Mouse (Mus musculus) ovary, postnatal 10 days (tissue): ENCODE measurements around the gene Cuedc1.
"Not testable (repeated sequence)": the region's sequence is repeated elsewhere in the genome, so short reads cannot be mapped to it uniquely, and the experiment has no call there.

Experiments
- DNase-seq: peaks from one replicate; pipeline ENCODE4 v3.0.0; 2022; ENCODE audit warnings: low spot score

The Cuedc1 gene

DNA sequence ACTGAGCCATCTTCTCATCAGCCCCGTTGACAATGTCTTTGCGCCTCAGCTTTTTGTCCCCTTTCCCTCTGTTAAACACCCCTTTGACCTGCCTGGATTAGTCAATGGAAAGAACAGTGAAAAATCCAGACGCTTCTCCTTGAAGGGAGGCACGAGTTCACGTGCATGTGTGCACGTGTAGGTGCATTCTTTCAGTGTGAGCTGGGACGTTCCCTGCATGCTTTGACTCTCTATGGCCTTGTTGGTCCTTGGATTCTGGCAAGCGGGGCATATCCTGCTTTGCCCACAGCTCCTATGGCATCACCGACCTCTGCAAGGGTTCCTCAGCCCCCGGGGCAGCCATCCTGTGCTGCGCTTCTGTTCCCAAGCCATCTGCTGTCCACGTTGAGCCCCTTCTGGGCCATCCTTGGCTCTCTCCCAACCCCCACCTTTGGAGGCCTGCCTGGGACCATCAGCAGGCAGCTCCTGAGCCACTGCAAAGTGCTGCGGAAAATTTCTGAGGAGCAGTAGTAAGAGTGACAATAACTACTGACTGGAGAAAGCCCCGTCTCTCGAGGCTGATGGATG lies 74.1 kb downstream of the Cuedc1 start:
- DNase-seq: no peak

- DNase-seq: no peak
Measured at GRCm38 (mm10) chr11:88172601-88173325, 74.9 kb downstream of the Cuedc1 start.

DNA sequence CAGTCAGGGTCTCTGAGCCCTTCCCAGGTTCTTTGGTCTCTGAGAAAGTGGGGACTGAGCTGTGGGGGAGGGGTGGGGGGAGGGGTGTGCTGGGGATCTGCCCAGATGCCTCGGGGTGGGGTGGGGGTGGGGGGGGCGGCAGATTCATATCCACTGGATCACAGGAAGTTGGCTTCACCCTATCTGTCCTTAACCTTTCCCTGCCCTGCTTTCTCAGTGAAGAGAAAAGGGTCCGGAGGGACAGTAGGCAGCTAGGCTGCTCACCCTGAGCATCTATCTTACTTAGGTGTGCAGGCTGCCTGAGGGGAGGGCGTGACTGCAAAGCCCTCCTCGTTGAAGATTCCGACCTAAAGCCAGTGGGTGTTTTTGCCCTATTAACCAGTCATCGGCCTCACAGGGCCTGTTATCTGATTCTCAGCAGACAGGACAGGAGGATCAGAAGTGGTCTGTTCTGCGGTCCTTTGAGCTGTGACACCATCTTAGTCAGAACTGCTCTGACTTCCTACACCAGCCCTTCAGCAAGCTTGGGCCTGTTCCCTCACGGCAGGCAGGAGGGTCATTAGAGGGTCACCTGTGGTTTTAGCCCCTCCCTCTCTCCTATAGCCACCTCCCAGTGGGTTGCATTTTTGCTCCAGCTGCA lies 75.6 kb downstream of the Cuedc1 start:
- no peak for DNase-seq

DNA sequence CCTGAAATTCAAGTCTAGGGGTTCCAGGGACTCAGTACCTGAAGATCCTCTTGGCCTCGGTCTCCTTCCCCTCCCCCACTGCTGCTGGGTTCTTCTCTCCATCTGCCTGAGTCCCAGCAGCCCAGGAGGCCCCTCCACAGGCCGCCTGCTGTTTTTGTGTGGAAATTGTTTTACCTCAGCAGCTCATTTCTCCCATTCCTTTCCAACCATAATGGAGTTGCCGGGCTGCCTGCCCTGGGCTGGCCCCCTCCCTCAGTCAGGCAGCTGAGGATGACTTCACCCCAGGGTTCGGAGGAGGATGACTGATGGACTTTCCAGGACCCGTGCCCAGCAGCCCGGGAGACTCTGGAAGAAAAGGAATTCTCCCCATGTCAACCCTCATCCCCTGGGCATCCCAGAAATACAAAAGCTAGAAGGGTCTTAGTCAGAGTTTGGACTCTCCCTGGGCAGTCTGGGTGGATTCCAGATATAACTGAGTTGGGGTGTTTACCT lies 82.7 kb downstream of the Cuedc1 start:
- DNase-seq: no peak

DNA sequence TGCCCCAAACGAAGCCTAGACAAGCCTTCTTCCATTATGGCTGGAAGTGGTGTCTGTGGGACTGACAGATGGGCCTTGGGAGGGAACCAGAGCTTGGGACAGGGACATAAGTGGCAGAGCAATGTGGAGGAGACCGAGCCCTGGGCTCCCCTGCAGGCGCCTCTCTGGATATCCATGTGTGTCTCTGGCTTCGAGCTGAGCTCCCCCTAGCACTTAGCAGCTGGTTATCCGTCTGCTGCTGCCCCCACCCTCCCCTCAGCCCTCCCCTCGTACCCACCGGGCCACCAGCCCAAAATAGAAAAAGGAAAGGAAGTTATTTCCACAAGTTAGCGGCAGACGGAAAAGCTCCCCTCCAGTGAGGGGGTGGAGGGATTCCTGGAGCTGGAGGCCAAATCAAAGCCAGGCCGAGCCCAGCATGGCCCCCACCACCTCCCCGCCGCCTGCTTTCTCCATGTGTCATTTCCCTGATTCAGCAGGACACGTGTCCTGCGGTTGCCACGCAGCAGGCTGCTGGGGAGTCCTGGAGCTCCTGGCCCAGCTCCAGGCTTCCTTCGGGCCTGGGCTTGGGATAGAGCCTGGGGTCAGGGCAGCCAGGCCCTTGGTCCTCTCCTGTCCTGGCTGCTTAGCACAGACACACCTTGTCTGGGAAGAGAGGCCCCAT lies 83.2 kb downstream of the Cuedc1 start:
- DNase-seq: no peak

DNA sequence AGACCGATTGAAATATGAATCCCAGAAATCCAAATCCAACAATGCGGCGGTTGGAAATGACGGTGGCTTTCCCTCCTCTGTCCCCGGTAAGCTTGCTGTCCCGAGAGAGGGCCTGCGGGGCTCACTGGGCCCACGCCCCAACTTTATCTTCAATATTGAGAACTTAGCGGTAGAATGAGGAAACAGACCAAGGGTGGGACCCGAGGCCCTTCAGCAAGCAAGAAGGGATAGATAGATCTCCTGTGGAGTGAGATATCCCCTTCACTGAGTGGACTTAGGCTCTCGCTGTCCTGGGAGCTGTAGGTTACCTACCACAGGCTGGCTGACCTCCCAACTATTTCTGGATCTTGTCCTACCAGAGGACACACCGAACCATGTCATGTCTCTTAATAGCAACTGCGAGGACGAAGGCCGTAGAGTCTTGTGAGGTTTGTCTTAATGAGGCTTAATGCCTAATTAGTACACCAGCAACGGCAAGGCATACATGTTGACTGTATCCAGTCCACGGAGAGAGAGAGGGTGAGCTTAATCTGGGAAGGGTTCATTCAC lies 86.8 kb downstream of the Cuedc1 start:
- no peak for DNase-seq

- DNase-seq: no peak
Measured at GRCm38 (mm10) chr11:88186078-88186946, 88.5 kb downstream of the Cuedc1 start.

DNA sequence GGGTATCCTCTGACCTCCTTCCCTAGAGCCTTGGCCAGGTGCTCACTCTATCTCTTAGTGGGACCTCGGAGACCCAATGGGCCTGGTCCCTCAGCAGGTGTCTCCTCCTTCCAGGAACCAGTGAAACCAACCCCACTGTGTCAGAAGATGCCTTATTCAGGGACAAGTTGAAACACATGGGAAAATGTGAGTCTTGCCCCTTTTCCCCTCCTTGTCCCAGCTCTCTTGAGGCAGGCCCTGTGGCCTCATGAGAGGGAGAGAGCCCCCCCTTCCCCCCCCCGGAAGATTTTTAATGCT lies 89.0 kb downstream of the Cuedc1 start:
- no peak for DNase-seq

DNA sequence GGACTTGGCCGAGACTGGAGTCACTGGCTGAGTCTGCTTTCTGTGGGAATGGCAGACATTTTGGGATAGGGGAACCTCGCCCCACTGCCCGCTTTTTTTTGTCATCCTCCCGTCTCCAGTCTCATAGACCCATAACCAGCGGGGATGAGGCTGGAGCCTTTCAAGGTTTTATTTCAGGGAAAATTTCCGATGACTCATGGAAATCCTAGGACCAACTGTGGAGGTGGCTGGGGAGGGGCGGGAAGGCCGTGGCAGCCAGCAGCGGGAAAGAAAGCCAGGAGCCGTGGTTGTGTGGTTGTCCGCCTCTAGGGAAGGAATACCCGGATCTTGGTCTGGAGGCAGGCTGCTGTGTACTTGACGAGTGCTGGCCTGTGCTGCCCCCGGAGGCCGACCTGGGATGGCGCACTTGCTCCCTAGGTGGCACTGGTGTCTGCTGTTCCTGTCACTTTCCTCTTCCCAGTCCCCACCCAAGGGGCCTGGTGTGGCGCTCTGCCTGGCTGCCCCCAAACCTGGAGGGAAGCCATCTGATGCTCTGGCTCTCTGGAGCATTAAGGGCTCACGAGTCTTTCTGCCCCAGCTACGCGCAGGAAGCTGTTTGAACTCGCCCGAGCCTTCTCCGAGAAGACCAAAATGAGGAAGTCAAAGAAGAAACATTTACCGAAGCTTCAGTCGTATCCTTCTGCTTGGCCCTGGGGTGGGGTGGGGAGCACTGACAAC lies 89.7 kb downstream of the Cuedc1 start:
- peak; percentile 68 for DNase-seq

GRCm38 (mm10) chr11:88188216-88188615 lies 90.4 kb downstream of the Cuedc1 start:
- no peak for DNase-seq

- no peak for DNase-seq
Measured at GRCm38 (mm10) chr11:88188635-88189034, 90.8 kb downstream of the Cuedc1 start.

GRCm38 (mm10) chr11:88192595-88192994 lies 94.7 kb downstream of the Cuedc1 start:
- no peak for DNase-seq

- DNase-seq: no peak
Measured at GRCm38 (mm10) chr11:88193098-88193823, 95.4 kb downstream of the Cuedc1 start.

- no peak for DNase-seq
Measured at GRCm38 (mm10) chr11:88193824-88194696, 96.2 kb downstream of the Cuedc1 start.

GRCm38 (mm10) chr11:88195699-88196098 lies 97.8 kb downstream of the Cuedc1 start:
- not testable (repeated sequence) for DNase-seq

DNA sequence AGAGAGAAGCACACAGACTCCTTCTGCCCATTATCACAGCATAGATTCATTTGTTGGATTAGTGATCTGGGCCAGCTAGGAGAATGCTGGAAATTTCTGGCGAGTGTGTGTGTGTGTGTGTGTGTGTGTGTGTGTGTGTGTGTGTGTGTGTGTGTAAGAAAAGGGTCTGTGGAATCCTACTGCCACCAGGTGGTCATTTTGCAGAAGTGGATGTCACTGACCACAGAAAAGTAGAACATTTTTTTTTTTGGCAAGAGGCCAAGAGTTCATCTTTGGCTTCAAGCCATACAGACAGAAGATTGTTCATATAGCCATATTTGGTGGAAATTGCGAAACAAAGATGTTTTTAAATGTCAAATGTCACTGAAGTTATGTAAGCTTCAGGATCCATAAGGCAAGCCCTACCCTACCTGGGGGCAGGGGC lies 99.3 kb downstream of the Cuedc1 start:
- DNase-seq: no peak

GRCm38 (mm10) chr11:88198223-88198622 lies 100.4 kb downstream of the Cuedc1 start:
- DNase-seq: no peak

DNA sequence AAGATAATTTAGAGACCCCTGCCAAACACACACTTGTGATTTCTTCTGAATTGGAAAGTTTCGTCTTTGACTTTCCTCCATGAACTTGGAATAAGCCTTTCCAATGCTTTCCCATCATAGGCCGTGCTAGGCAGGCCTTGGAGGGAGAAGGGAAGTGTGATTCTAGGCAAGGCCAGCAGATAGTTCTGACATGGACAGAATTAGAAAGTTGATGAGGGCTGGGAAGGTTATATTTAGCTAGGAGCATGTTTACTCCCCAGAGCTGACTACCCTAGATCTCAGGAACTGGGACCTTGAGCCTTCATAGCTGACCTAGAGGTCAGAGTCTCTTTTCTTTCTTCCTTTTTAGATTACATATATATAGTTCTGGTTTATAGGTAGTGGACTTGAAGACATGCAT lies 103.3 kb downstream of the Cuedc1 start:
- no peak for DNase-seq

- DNase-seq: no peak
Measured at GRCm38 (mm10) chr11:88202077-88202476, 104.2 kb downstream of the Cuedc1 start.
